Comparison of ENCODE assay signal across 21 mouse cellular contexts in genomic region chr7:133256831-133257230, GRCm38 (mm10).
DNase-seq lines count a peak whose midpoint lies in the region; ATAC-seq and TF ChIP-seq lines count a peak whose summit lies in the region.
"Had no signal": no experiment of that assay in that cellular context is flagged by ENCODE, and none has a peak within 500 bp of the region (broad histone marks: within the 10 kb centered on the region; RNA-seq: fewer than 3 reads in every experiment).

No protein-coding gene starts in this region.

- H3K9me3 ChIP-seq in forebrain, embryonic 14.5 days (replicated peaks; ENCODE audit: control insufficient read depth, low read length): no peaks in the 10 kb centered on the region
- no peaks in the 10 kb centered on the region for H3K9me3 ChIP-seq in forebrain, embryonic 10.5 days
- no peaks in the 10 kb centered on the region for H3K9me3 ChIP-seq in lung, postnatal 0 days (ENCODE audit: low read length)
- H3K9me3 ChIP-seq: embryonic facial prominence, embryonic 15.5 days; heart, embryonic 15.5 days; limb, embryonic 13.5 days; liver, embryonic 12.5 days; midbrain, embryonic 13.5 days had no signal

- H3K4me2 ChIP-seq in forebrain, embryonic 14.5 days (ENCODE audit: low read length): no peak overlapping the region
- no peak overlapping the region for H3K4me2 ChIP-seq in lung, postnatal 0 days (replicated peaks; ENCODE audit: low read depth, low read length)
- H3K4me2 ChIP-seq: embryonic facial prominence, embryonic 15.5 days; heart, embryonic 15.5 days; hindbrain, embryonic 14.5 days; limb, embryonic 13.5 days; liver, embryonic 12.5 days; midbrain, embryonic 13.5 days had no signal

- H3K4me3 ChIP-seq in forebrain, embryonic 14.5 days (ENCODE audit: low read depth, low read length): no peak overlapping the region
- no peak overlapping the region for H3K4me3 ChIP-seq in forebrain, embryonic 10.5 days
- no peak overlapping the region for H3K4me3 ChIP-seq in lung, postnatal 0 days (ENCODE audit: low read depth, low read length)
- no peak overlapping the region for H3K4me3 ChIP-seq in lung, adult 2 months (replicated peaks; ENCODE audit: extremely low read depth, low read depth, low read length)
- no peak overlapping the region for H3K4me3 ChIP-seq in layer of hippocampus, adult 2 months
- H3K4me3 ChIP-seq: embryonic facial prominence, embryonic 15.5 days; heart, embryonic 15.5 days; limb, embryonic 13.5 days; liver, embryonic 12.5 days; midbrain, embryonic 13.5 days had no signal

- peak; percentile 23 for DNase-seq in forebrain, embryonic 14.5 days (ENCODE audit: low spot score)
- no peak for DNase-seq in forebrain, embryonic 10.5 days (ENCODE audit: extremely low spot score, low spot score)
- peak; percentile 54 for DNase-seq in lung, postnatal 0 days (ENCODE audit: low spot score)
- no peak for DNase-seq in lung, adult 2 months
- DNase-seq in brain, embryonic 14.5 days (ENCODE audit: low read depth): peak; percentile 28
- DNase-seq in cerebellum, adult 9-11 months: peak; percentile 58
- no peak for DNase-seq in layer of hippocampus, adult 2 months (ENCODE audit: low spot score in 2 of 2)
- no peak for DNase-seq in thymus, adult 18-20 months
- DNase-seq: adrenal gland, postnatal 14 days; gastrocnemius, postnatal 36 days; heart, postnatal 36 days; kidney, adult 2 months; thymus, postnatal 14 days had no signal

- no peaks in the 10 kb centered on the region for H3K4me1 ChIP-seq in forebrain, embryonic 14.5 days (ENCODE audit: control insufficient read depth, insufficient read depth, low read length)
- no peaks in the 10 kb centered on the region for H3K4me1 ChIP-seq in forebrain, embryonic 10.5 days
- H3K4me1 ChIP-seq in lung, postnatal 0 days (ENCODE audit: insufficient read depth, low read depth, low read length): no peaks in the 10 kb centered on the region
- no peaks in the 10 kb centered on the region for H3K4me1 ChIP-seq in lung, adult 2 months (ENCODE audit: control insufficient read depth, insufficient read depth, low read length)
- H3K4me1 ChIP-seq: heart, embryonic 15.5 days; limb, embryonic 13.5 days; liver, embryonic 12.5 days; midbrain, embryonic 13.5 days had no signal

- no peak for TF ChIP-seq POLR2A in lung, adult 2 months (IDR thresholded peaks at IDR 0.05; ENCODE audit: borderline replicate concordance, extremely low read depth, low read depth, low read length)
- no peak for TF ChIP-seq POLR2A in brain, embryonic 14.5 days (IDR thresholded peaks at IDR 0.05; ENCODE audit: borderline replicate concordance, extremely low read depth, insufficient read depth, insufficient read length, poor library complexity, severe bottlenecking)

- TF ChIP-seq EP300 in lung, postnatal 0 days (IDR thresholded peaks at IDR 0.05): no peak

- no peaks in the 10 kb centered on the region for H3K36me3 ChIP-seq in forebrain, embryonic 14.5 days (ENCODE audit: control insufficient read depth, insufficient read depth, low read length)
- no peaks in the 10 kb centered on the region for H3K36me3 ChIP-seq in forebrain, embryonic 10.5 days (replicated peaks)
- no peaks in the 10 kb centered on the region for H3K36me3 ChIP-seq in lung, postnatal 0 days (ENCODE audit: insufficient read depth, low read length)
- H3K36me3 ChIP-seq: embryonic facial prominence, embryonic 15.5 days; heart, embryonic 15.5 days; limb, embryonic 13.5 days; liver, embryonic 12.5 days; midbrain, embryonic 13.5 days had no signal

- WGBS in forebrain, embryonic 14.5 days: 56% methylated on average over 5 of the region's 5 CpGs
- 79% methylated on average over 5 of the region's 5 CpGs for WGBS in forebrain, embryonic 10.5 days
- WGBS in lung, postnatal 0 days: 53% methylated on average over 5 of the region's 5 CpGs
- 65% methylated on average over 5 of the region's 5 CpGs for WGBS in lung, adult 2 months

- no peak for ATAC-seq in forebrain, embryonic 14.5 days
- no peak for ATAC-seq in lung, postnatal 0 days
- ATAC-seq: CD4-positive, CD25-positive, alpha-beta regulatory T cell, adult 4 months; liver, embryonic 12.5 days; midbrain, embryonic 13.5 days had no signal

- no peak overlapping the region for H3K27ac ChIP-seq in forebrain, embryonic 14.5 days (ENCODE audit: low read depth, low read length)
- H3K27ac ChIP-seq in forebrain, embryonic 10.5 days: no peak overlapping the region
- no peak overlapping the region for H3K27ac ChIP-seq in lung, postnatal 0 days (ENCODE audit: low read length)
- H3K27ac ChIP-seq in layer of hippocampus, adult 2 months: no peak overlapping the region
- H3K27ac ChIP-seq: embryonic facial prominence, embryonic 15.5 days; heart, embryonic 15.5 days; hindbrain, embryonic 14.5 days; kidney, postnatal 0 days; limb, embryonic 13.5 days; liver, embryonic 12.5 days; midbrain, embryonic 13.5 days had no signal

- no peak for TF ChIP-seq CTCF in lung, postnatal 0 days (IDR thresholded peaks at IDR 0.05)
- no peak for TF ChIP-seq CTCF in lung, adult 2 months (IDR thresholded peaks at IDR 0.05; ENCODE audit: insufficient read depth, low read length)
- TF ChIP-seq CTCF in brain, embryonic 14.5 days (IDR thresholded peaks at IDR 0.05; ENCODE audit: borderline replicate concordance, extremely low read depth, insufficient read depth, insufficient read length): no peak
- TF ChIP-seq CTCF in layer of hippocampus, adult 2 months (conservative IDR thresholded peaks at IDR 0.05): no peak

- no peak overlapping the region for H3K9ac ChIP-seq in forebrain, embryonic 14.5 days (ENCODE audit: low read length)
- H3K9ac ChIP-seq in lung, postnatal 0 days (replicated peaks; ENCODE audit: low read depth): no peak overlapping the region
- H3K9ac ChIP-seq: embryonic facial prominence, embryonic 15.5 days; heart, embryonic 15.5 days; hindbrain, embryonic 14.5 days; limb, embryonic 13.5 days; liver, embryonic 12.5 days; midbrain, embryonic 13.5 days had no signal

- H3K27me3 ChIP-seq in forebrain, embryonic 14.5 days (replicated peaks; ENCODE audit: control insufficient read depth, insufficient read depth, low read length): no peaks in the 10 kb centered on the region
- H3K27me3 ChIP-seq in forebrain, embryonic 10.5 days (ENCODE audit: poor library complexity, severe bottlenecking): no peaks in the 10 kb centered on the region
- H3K27me3 ChIP-seq in lung, postnatal 0 days (replicated peaks; ENCODE audit: insufficient read depth, low read length): no peaks in the 10 kb centered on the region
- H3K27me3 ChIP-seq: embryonic facial prominence, embryonic 15.5 days; liver, embryonic 12.5 days; midbrain, embryonic 13.5 days had no signal

Comparison
In these comparisons a context has a peak if more than half of its experiments do, and no peak if none do; other contexts are left out.
1. DNase-seq: peak in forebrain, embryonic 14.5 days (single experiment), lung, postnatal 0 days (single experiment), brain, embryonic 14.5 days (single experiment) and cerebellum, adult 9-11 months (single experiment); none in forebrain, embryonic 10.5 days (single experiment), lung, adult 2 months (single experiment), layer of hippocampus, adult 2 months (0 of 2) and thymus, adult 18-20 months (0 of 2).